24 mouse cellular contexts compared by ENCODE assay signal in the genomic region with DNA sequence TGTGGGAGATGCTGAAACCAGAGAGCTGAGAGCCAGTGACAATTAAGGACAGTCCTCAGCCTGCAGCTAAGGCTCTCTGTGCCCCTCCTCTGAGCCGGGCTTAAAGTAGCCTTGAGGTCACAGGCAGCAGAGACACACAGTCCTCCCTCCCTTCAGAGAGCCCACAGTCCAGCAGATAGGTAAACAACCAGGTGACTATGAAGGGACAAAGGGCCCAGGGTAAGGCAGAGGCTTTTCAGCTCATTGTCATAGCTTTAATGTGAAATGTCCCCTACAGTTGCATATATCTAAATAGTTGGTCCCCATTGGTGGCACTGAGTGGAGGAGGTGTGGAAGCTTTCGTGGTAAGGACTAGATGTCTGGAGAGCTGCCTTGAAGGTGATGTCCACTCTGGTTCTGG.
DNase-seq lines count a peak whose midpoint lies in the region; ATAC-seq and TF ChIP-seq lines count a peak whose summit lies in the region.
"Had no signal": no experiment of that assay in that cellular context is flagged by ENCODE, and none has a peak within 500 bp of the region (broad histone marks: within the 10 kb centered on the region; RNA-seq: fewer than 3 reads in every experiment).

No protein-coding gene starts in this region.

- H3K4me1 ChIP-seq in liver, adult 2 months (ENCODE audit: control insufficient read depth, insufficient read depth, low read length), result peaks cover 21% of the 10 kb centered on the region
- peaks cover 9% of the 10 kb centered on the region; the same call in 1 of the 2 replicates for H3K4me1 ChIP-seq in liver, embryonic 15.5 days (replicated peaks)
- H3K4me1 ChIP-seq in liver, embryonic 11.5 days (replicated peaks; ENCODE audit: control insufficient read depth, insufficient read depth, low read length), result no peaks in the 10 kb centered on the region
- H3K4me1 ChIP-seq in liver, embryonic 16.5 days (ENCODE audit: control insufficient read depth, low read depth, low read length), result peaks cover 6% of the 10 kb centered on the region
- H3K4me1 ChIP-seq in liver, postnatal 0 days (ENCODE audit: insufficient read depth), result peaks cover 9% of the 10 kb centered on the region
- H3K4me1 ChIP-seq in limb, embryonic 10.5 days, result peaks cover 17% of the 10 kb centered on the region
- H3K4me1 ChIP-seq: forebrain, embryonic 12.5 days had no signal

- H3K27me3 ChIP-seq in liver, adult 2 months (ENCODE audit: control insufficient read depth, insufficient read depth, low read length), result no peaks in the 10 kb centered on the region
- no peaks in the 10 kb centered on the region for H3K27me3 ChIP-seq in liver, embryonic 15.5 days
- H3K27me3 ChIP-seq in liver, embryonic 11.5 days (replicated peaks; ENCODE audit: control insufficient read depth, insufficient read depth, low read length), result no peaks in the 10 kb centered on the region; the same call in 1 of the 2 replicates
- no peaks in the 10 kb centered on the region for H3K27me3 ChIP-seq in liver, embryonic 16.5 days (ENCODE audit: control insufficient read depth, insufficient read depth, low read depth, low read length)
- no peaks in the 10 kb centered on the region for H3K27me3 ChIP-seq in liver, postnatal 0 days (ENCODE audit: insufficient read depth, low read length)
- peaks cover 31% of the 10 kb centered on the region for H3K27me3 ChIP-seq in limb, embryonic 10.5 days (ENCODE audit: low read depth, poor library complexity, severe bottlenecking)

- 28% methylated on average over 2 of the region's 2 CpGs for WGBS in liver, adult 2 months
- WGBS in liver, embryonic 15.5 days (ENCODE audit: insufficient replicate concordance), result 34% methylated on average over 2 of the region's 2 CpGs
- 76% methylated on average over 2 of the region's 2 CpGs for WGBS in liver, embryonic 11.5 days
- WGBS in liver, embryonic 16.5 days (ENCODE audit: insufficient replicate concordance), result 37% methylated on average over 2 of the region's 2 CpGs
- WGBS in liver, postnatal 0 days (ENCODE audit: insufficient replicate concordance), result 51% methylated on average over 2 of the region's 2 CpGs
- 74% methylated on average over 2 of the region's 2 CpGs for WGBS in limb, embryonic 10.5 days

- H3K4me3 ChIP-seq in liver, adult 2 months (ENCODE audit: insufficient read depth, low read depth, low read length), result no peak overlapping the region
- no peak overlapping the region for H3K4me3 ChIP-seq in liver, embryonic 15.5 days (replicated peaks)
- H3K4me3 ChIP-seq in liver, embryonic 11.5 days (ENCODE audit: low read depth, low read length), result no peak overlapping the region
- no peak overlapping the region for H3K4me3 ChIP-seq in liver, embryonic 16.5 days (ENCODE audit: low read depth, low read length)
- no peak overlapping the region for H3K4me3 ChIP-seq in liver, postnatal 0 days (ENCODE audit: low read depth, low read length)
- H3K4me3 ChIP-seq in limb, embryonic 10.5 days, result no peak overlapping the region
- H3K4me3 ChIP-seq: embryonic facial prominence, embryonic 13.5 days; embryonic facial prominence, embryonic 15.5 days; erythroblast, embryonic 14.5 days; forebrain, embryonic 10.5 days; forebrain, embryonic 12.5 days had no signal

- intact Hi-C loops in heart, postnatal 14 days (cut with DNase I), result no loop called here

- no peaks in the 10 kb centered on the region for H3K9me3 ChIP-seq in liver, embryonic 15.5 days (replicated peaks)
- H3K9me3 ChIP-seq in liver, embryonic 11.5 days (ENCODE audit: control insufficient read depth, low read length), result no peaks in the 10 kb centered on the region
- H3K9me3 ChIP-seq in liver, embryonic 16.5 days (replicated peaks; ENCODE audit: control insufficient read depth, low read length), result no peaks in the 10 kb centered on the region
- H3K9me3 ChIP-seq in liver, postnatal 0 days (ENCODE audit: low read length), result no peaks in the 10 kb centered on the region
- H3K9me3 ChIP-seq in limb, embryonic 10.5 days (replicated peaks), result no peaks in the 10 kb centered on the region
- H3K9me3 ChIP-seq: embryonic facial prominence, embryonic 13.5 days; embryonic facial prominence, embryonic 15.5 days; forebrain, embryonic 10.5 days had no signal

- no peak for TF ChIP-seq CTCF in liver, adult 2 months (IDR thresholded peaks at IDR 0.05; ENCODE audit: low read depth, low read length)
- TF ChIP-seq CTCF in liver, postnatal 0 days (IDR thresholded peaks at IDR 0.05; ENCODE audit: low read depth), result no peak

- peak; percentile 80 for DNase-seq in liver, adult 2 months (ENCODE audit: extremely low read depth, low read depth, low spot score)
- no peak for DNase-seq in liver
- DNase-seq in liver, embryonic 11.5 days (ENCODE audit: low spot score), result no peak
- no peak for DNase-seq in liver, postnatal 0 days
- DNase-seq in limb, embryonic 10.5 days (ENCODE audit: low spot score), result no peak
- DNase-seq in heart, postnatal 14 days, result no peak
- DNase-seq: adrenal gland, adult 2 months; adrenal gland, postnatal 10 days; adrenal gland, postnatal 25 days; cerebellum, adult 11 months; cerebellum, adult 18-20 months; cerebellum, adult 8-10 months; cerebellum, adult 9-11 months; cerebellum, postnatal 14 days; cerebellum, postnatal 36 days; embryo, embryonic 11 days had no signal

- peak; percentile 28; the same call in 1 of the 2 replicates for ATAC-seq in liver, embryonic 15.5 days (ENCODE audit: insufficient read depth)
- ATAC-seq in liver, embryonic 11.5 days (replicated peaks; ENCODE audit: low FRiP score), result no peak
- ATAC-seq in liver, embryonic 16.5 days (ENCODE audit: low read depth), result peak; percentile 84
- ATAC-seq in liver, postnatal 0 days, result peak; percentile 73
- ATAC-seq: forebrain, embryonic 14.5 days had no signal

- H3K36me3 ChIP-seq in liver, adult 2 months (ENCODE audit: control insufficient read depth, insufficient read depth, low read length), result no peaks in the 10 kb centered on the region
- H3K36me3 ChIP-seq in liver, embryonic 15.5 days (replicated peaks), result no peaks in the 10 kb centered on the region
- H3K36me3 ChIP-seq in liver, embryonic 11.5 days (ENCODE audit: control insufficient read depth, insufficient read depth, low read length), result no peaks in the 10 kb centered on the region
- no peaks in the 10 kb centered on the region for H3K36me3 ChIP-seq in liver, embryonic 16.5 days (ENCODE audit: control insufficient read depth, insufficient read depth)
- H3K36me3 ChIP-seq in liver, postnatal 0 days (replicated peaks; ENCODE audit: insufficient read depth, low read length), result no peaks in the 10 kb centered on the region
- no peaks in the 10 kb centered on the region for H3K36me3 ChIP-seq in limb, embryonic 10.5 days
- H3K36me3 ChIP-seq: embryonic facial prominence, embryonic 13.5 days; embryonic facial prominence, embryonic 15.5 days; forebrain, embryonic 10.5 days; forebrain, embryonic 12.5 days had no signal

- no peak overlapping the region for H3K9ac ChIP-seq in liver, adult 2 months (ENCODE audit: low read depth, low read length)
- H3K9ac ChIP-seq in liver, embryonic 15.5 days, result no peak overlapping the region
- H3K9ac ChIP-seq in liver, embryonic 11.5 days (ENCODE audit: low read depth, low read length), result no peak overlapping the region
- H3K9ac ChIP-seq in liver, embryonic 16.5 days (ENCODE audit: low read depth, low read length), result no peak overlapping the region
- H3K9ac ChIP-seq in liver, postnatal 0 days (replicated peaks), result no peak overlapping the region
- H3K9ac ChIP-seq: embryonic facial prominence, embryonic 13.5 days; embryonic facial prominence, embryonic 15.5 days; forebrain, embryonic 12.5 days had no signal

- no peaks in the 10 kb centered on the region for H3K79me2 ChIP-seq in liver, adult 2 months (ENCODE audit: control insufficient read depth, insufficient read depth, low read length)

- peak overlapping the region; percentile 45 for H3K27ac ChIP-seq in liver, adult 2 months (replicated peaks; ENCODE audit: insufficient read depth, low read depth, low read length)
- no peak overlapping the region; the same call in 1 of the 2 replicates for H3K27ac ChIP-seq in liver, embryonic 15.5 days (replicated peaks)
- no peak overlapping the region for H3K27ac ChIP-seq in liver, embryonic 11.5 days (ENCODE audit: low read depth, low read length)
- 0 out of 2 replicates have a peak overlapping the region, but pooled peaks have one; percentile 12 for H3K27ac ChIP-seq in liver, embryonic 16.5 days (ENCODE audit: low read length)
- H3K27ac ChIP-seq in liver, postnatal 0 days (ENCODE audit: low read depth), result no peak overlapping the region
- H3K27ac ChIP-seq in limb, embryonic 10.5 days, result no peak overlapping the region
- H3K27ac ChIP-seq: embryonic facial prominence, embryonic 13.5 days; embryonic facial prominence, embryonic 15.5 days; forebrain, embryonic 12.5 days had no signal

- no peak overlapping the region for H3K4me2 ChIP-seq in liver, embryonic 15.5 days
- H3K4me2 ChIP-seq in liver, embryonic 11.5 days, result no peak overlapping the region
- H3K4me2 ChIP-seq in liver, embryonic 16.5 days (ENCODE audit: low read depth, low read length), result no peak overlapping the region
- H3K4me2 ChIP-seq in liver, postnatal 0 days (ENCODE audit: low read depth, low read length), result no peak overlapping the region
- H3K4me2 ChIP-seq: embryonic facial prominence, embryonic 13.5 days; embryonic facial prominence, embryonic 15.5 days; forebrain, embryonic 12.5 days had no signal

- TF ChIP-seq EP300 in liver, postnatal 0 days (IDR thresholded peaks at IDR 0.05; ENCODE audit: low read depth), result no peak

- TF ChIP-seq POLR2A in liver, adult 2 months (IDR thresholded peaks at IDR 0.05; ENCODE audit: extremely low read depth, insufficient read depth, low read length), result no peak

Comparison
In these comparisons a context has a peak if more than half of its experiments do, and no peak if none do; other contexts are left out.
1. H3K27ac ChIP-seq: peak in liver, adult 2 months (single experiment) and liver, embryonic 16.5 days (single experiment); none in liver, embryonic 15.5 days (single experiment), liver, embryonic 11.5 days (single experiment), liver, postnatal 0 days (single experiment) and limb, embryonic 10.5 days (single experiment).